Mouse (Mus musculus) bone marrow, adult 2 months (tissue): ENCODE measurements around the gene Pipox.

ENCODE experiments used
- CTCF ChIP-seq: fragments of 200-500 bp; IDR thresholded peaks from 2 replicates; pipeline ENCODE4 v1.5.1; 2011; ENCODE audit warnings: low read length, control low read depth; ENCODE audit not compliant: control insufficient read depth, insufficient read depth
- POLR2A ChIP-seq: fragments of 200-500 bp; IDR thresholded peaks from 2 replicates; pipeline ENCODE4 v1.6.1; 2011; ENCODE audit warnings: low read depth, mild to moderate bottlenecking, control low read depth, low read length, borderline replicate concordance; ENCODE audit not compliant: control insufficient read depth

DNA sequence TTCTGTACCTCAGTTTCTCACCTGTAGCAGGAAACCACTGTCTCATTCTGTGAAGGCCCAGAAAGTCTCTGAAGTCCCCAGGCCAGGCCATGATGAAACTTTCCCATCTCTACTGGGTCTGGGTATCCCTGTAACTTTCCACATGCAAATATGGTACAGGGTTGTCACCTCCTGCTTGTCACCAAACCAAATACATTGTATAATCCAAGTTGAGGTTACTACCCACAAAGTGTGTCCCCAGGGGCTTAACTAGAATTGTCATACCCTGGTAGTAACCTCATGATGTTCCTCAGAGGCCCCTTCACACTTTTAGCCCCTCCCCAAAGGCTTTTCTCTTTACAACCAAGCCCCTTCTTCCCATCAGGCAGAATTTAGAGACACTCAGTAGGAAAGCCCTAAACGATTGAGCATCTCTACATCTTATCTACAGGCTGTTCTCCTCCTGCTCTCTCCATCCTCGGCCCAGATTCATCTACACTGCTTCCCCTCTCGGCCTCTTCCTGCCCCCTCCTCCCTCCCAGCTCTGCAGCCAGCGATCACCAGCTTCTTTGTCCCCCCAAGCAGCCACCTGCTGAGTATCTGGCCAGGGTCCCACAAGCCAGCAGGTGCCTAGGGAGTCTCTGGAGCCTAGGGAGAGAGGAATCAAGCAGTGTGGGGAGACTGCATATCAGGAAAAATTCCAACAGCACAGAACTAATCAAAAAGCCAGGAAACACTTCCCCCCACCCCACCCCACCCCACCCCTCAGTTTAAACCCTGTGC is 43.9 kb upstream of the Pipox start:
- no peak for TF ChIP-seq POLR2A
- no peak for TF ChIP-seq CTCF
